Mouse (Mus musculus) bone marrow macrophage, adult 2 months (primary cell): ENCODE results near the gene Nrxn1.

Experiments
- CTCF ChIP-seq: IDR thresholded peaks from 2 replicates; pipeline ENCODE4 v1.5.1; 2012; ENCODE audit warnings: low read depth, mild to moderate bottlenecking, low read length, moderate library complexity
- POLR2A ChIP-seq: IDR thresholded peaks from 2 replicates; pipeline ENCODE4 v1.6.1; 2012; ENCODE audit warnings: mild to moderate bottlenecking, low read depth, low read length, borderline replicate concordance

DNA sequence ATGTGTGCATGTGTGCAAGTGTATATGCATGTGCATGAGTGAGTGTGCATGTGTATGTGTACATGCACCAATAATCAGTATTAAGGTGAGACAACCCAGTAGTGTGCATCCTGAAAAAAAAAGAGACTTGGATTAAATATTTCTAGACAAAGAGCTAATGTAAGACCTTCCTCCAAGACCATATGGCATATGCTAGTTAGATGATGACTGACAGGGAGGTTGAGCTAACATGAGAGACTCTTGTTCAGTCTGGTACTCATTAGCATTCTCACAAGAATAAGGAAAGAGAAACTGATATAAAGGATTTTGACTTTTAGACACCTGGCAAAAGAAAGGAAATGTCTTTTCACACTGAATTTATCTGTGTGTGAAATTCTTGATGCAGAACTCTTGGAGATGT lies 408.7 kb downstream of the Nrxn1 start:
- TF ChIP-seq POLR2A (no peak), CTCF (no peak)
